Mouse (Mus musculus): ENCODE results near the gene Msrb2. TPM values are rescaled to one million over a fixed set of nuclear protein-coding genes. Genes with fewer than 3 reads are reported as not detected.

Msrb2 gene
- polyA plus RNA-seq, 1 experiment from 2014 or later: 11.7 TPM

- ATAC-seq (ENCODE audit: low read depth): no peak
- H3K27me3 ChIP-seq: no peaks in the 10 kb centered on the region
- H3K4me1 ChIP-seq (replicated peaks): no peaks in the 10 kb centered on the region
- no peak overlapping the region for H3K27ac ChIP-seq (replicated peaks)
- H3K36me3 ChIP-seq: no peaks in the 10 kb centered on the region
- H3K9me3 ChIP-seq: no peaks in the 10 kb centered on the region
- H3K9ac ChIP-seq: no peak overlapping the region
- H3K4me2 ChIP-seq: no peak overlapping the region
- H3K4me3 ChIP-seq: no peak overlapping the region
- WGBS: 22% methylated on average over 2 of the region's 2 CpGs
Measured at GRCm38 (mm10) chr2:19392793-19393192, 21.6 kb downstream of the Msrb2 start.

GRCm38 (mm10) chr2:19405409-19405808 is 34.2 kb downstream of the Msrb2 start:
- H3K27ac ChIP-seq (replicated peaks): no peak overlapping the region
- 82% methylated on average over 5 of the region's 5 CpGs for WGBS
- ATAC-seq (ENCODE audit: low read depth): no peak

GRCm38 (mm10) chr2:19406531-19406930 is 35.3 kb downstream of the Msrb2 start:
- no peak for ATAC-seq (ENCODE audit: low read depth)

More at GRCm38 (mm10) chr2:19405409-19405808, 34.2 kb downstream of the Msrb2 start:
- H3K9me3 ChIP-seq: no peaks in the 10 kb centered on the region
- no peaks in the 10 kb centered on the region for H3K27me3 ChIP-seq
- H3K4me2 ChIP-seq: no peak overlapping the region
- no peaks in the 10 kb centered on the region for H3K4me1 ChIP-seq (replicated peaks)
- H3K9ac ChIP-seq: no peak overlapping the region
- H3K4me3 ChIP-seq: no peak overlapping the region
- H3K36me3 ChIP-seq: no peaks in the 10 kb centered on the region

GRCm38 (mm10) chr2:19414222-19414965 is 43.2 kb downstream of the Msrb2 start:
- H3K36me3 ChIP-seq: no peaks in the 10 kb centered on the region
- no peak overlapping the region for H3K27ac ChIP-seq (replicated peaks)
- ATAC-seq (ENCODE audit: low read depth): peak; percentile 64
- H3K9me3 ChIP-seq: no peaks in the 10 kb centered on the region
- WGBS: 21% methylated on average over 19 of the region's 19 CpGs
- peak overlapping the region; percentile 56 for H3K9ac ChIP-seq
- H3K27me3 ChIP-seq: peaks cover 13% of the 10 kb centered on the region; the same call in 1 of the 2 replicates
- peak overlapping the region; percentile 31 for H3K4me3 ChIP-seq
- peak overlapping the region; percentile 58 for H3K4me2 ChIP-seq
- 0 out of 2 replicates have a peak, but pooled peaks cover 4% of the 10 kb centered on the region for H3K4me1 ChIP-seq (replicated peaks)

More at GRCm38 (mm10) chr2:19406531-19406930, 35.3 kb downstream of the Msrb2 start:
- Histone ChIP-seq H3K4me2 (no peak overlapping the region), H3K4me1 (replicated peaks) (no peaks in the 10 kb centered on the region), H3K27me3 (no peaks in the 10 kb centered on the region), H3K36me3 (no peaks in the 10 kb centered on the region), H3K9me3 (no peaks in the 10 kb centered on the region), H3K27ac (replicated peaks) (no peak overlapping the region), H3K9ac (no peak overlapping the region), H3K4me3 (no peak overlapping the region)
- 78% methylated on average over 3 of the region's 3 CpGs for WGBS

- 2% methylated on average over 6 of the region's 6 CpGs for WGBS
- Histone ChIP-seq H3K9me3 (no peaks in the 10 kb centered on the region), H3K27me3 (peaks cover 18% of the 10 kb centered on the region; the same call in 1 of the 2 replicates), H3K4me2 (peak overlapping the region; percentile 58), H3K27ac (replicated peaks) (no peak overlapping the region), H3K9ac (peak overlapping the region; percentile 56), H3K36me3 (no peaks in the 10 kb centered on the region), H3K4me3 (peak overlapping the region; percentile 31), H3K4me1 (replicated peaks) (0 out of 2 replicates have a peak, but pooled peaks cover 4% of the 10 kb centered on the region)
- ATAC-seq (ENCODE audit: low read depth): peak; percentile 70; the same call in 1 of the 2 replicates
Measured at GRCm38 (mm10) chr2:19415063-19415521, 43.9 kb downstream of the Msrb2 start.

- WGBS: 73% methylated on average over 6 of the region's 6 CpGs
- ATAC-seq (ENCODE audit: low read depth): no peak
- Histone ChIP-seq H3K9me3 (no peaks in the 10 kb centered on the region), H3K27ac (replicated peaks) (no peak overlapping the region), H3K4me1 (replicated peaks) (0 out of 2 replicates have a peak, but pooled peaks cover 4% of the 10 kb centered on the region), H3K9ac (no peak overlapping the region), H3K36me3 (no peaks in the 10 kb centered on the region), H3K4me2 (no peak overlapping the region), H3K27me3 (peaks cover 20% of the 10 kb centered on the region), H3K4me3 (no peak overlapping the region)
Measured at GRCm38 (mm10) chr2:19416066-19416465, 44.8 kb downstream of the Msrb2 start.

GRCm38 (mm10) chr2:19419686-19420345 is 48.6 kb downstream of the Msrb2 start:
- WGBS: 61% methylated on average over 1 of the region's 1 CpGs
- H3K9ac ChIP-seq: no peak overlapping the region
- H3K27me3 ChIP-seq: peaks cover 55% of the 10 kb centered on the region
- no peak overlapping the region for H3K27ac ChIP-seq (replicated peaks)
- H3K9me3 ChIP-seq: no peaks in the 10 kb centered on the region
- H3K4me1 ChIP-seq (replicated peaks): 0 out of 2 replicates have a peak, but pooled peaks cover under 1% of the 10 kb centered on the region
- no peak overlapping the region for H3K4me2 ChIP-seq
- H3K36me3 ChIP-seq: no peaks in the 10 kb centered on the region
- no peak overlapping the region for H3K4me3 ChIP-seq
- ATAC-seq (ENCODE audit: low read depth): no peak

GRCm38 (mm10) chr2:19422226-19422625 is 51.0 kb downstream of the Msrb2 start:
- Histone ChIP-seq H3K36me3 (no peaks in the 10 kb centered on the region), H3K4me3 (no peak overlapping the region), H3K9ac (no peak overlapping the region), H3K27me3 (peaks cover 65% of the 10 kb centered on the region), H3K4me1 (replicated peaks) (no peaks in the 10 kb centered on the region), H3K9me3 (no peaks in the 10 kb centered on the region), H3K4me2 (no peak overlapping the region), H3K27ac (replicated peaks) (no peak overlapping the region)
- no peak for ATAC-seq (ENCODE audit: low read depth)

GRCm38 (mm10) chr2:19423086-19423485 is 51.8 kb downstream of the Msrb2 start:
- Histone ChIP-seq H3K27ac (replicated peaks) (no peak overlapping the region), H3K4me1 (replicated peaks) (no peaks in the 10 kb centered on the region), H3K9me3 (no peaks in the 10 kb centered on the region), H3K9ac (no peak overlapping the region), H3K27me3 (peaks cover 70% of the 10 kb centered on the region), H3K36me3 (no peaks in the 10 kb centered on the region), H3K4me3 (no peak overlapping the region), H3K4me2 (no peak overlapping the region)
- no peak for ATAC-seq (ENCODE audit: low read depth)
- 63% methylated on average over 6 of the region's 6 CpGs for WGBS

- Histone ChIP-seq H3K27ac (replicated peaks) (no peak overlapping the region), H3K9me3 (no peaks in the 10 kb centered on the region), H3K4me1 (replicated peaks) (peaks cover 26% of the 10 kb centered on the region), H3K36me3 (no peaks in the 10 kb centered on the region), H3K9ac (no peak overlapping the region), H3K27me3 (peaks cover 96% of the 10 kb centered on the region), H3K4me3 (no peak overlapping the region), H3K4me2 (no peak overlapping the region)
- 8% methylated on average over 10 of the region's 10 CpGs for WGBS
- no peak for ATAC-seq (ENCODE audit: low read depth)
Measured at GRCm38 (mm10) chr2:19429031-19429430, 57.8 kb downstream of the Msrb2 start.

- Histone ChIP-seq H3K27ac (replicated peaks) (no peak overlapping the region), H3K4me3 (peak overlapping the region; percentile 37), H3K4me1 (replicated peaks) (peaks cover 26% of the 10 kb centered on the region), H3K27me3 (peaks cover 96% of the 10 kb centered on the region), H3K9me3 (no peaks in the 10 kb centered on the region), H3K36me3 (no peaks in the 10 kb centered on the region), H3K4me2 (peak overlapping the region; percentile 62), H3K9ac (no peak overlapping the region)
- WGBS: 3% methylated on average over 31 of the region's 31 CpGs
- ATAC-seq (ENCODE audit: low read depth): no peak
Measured at GRCm38 (mm10) chr2:19429691-19430690, 58.8 kb downstream of the Msrb2 start.

Data from neural tube, embryonic 13.5 days (tissue).